Mouse (Mus musculus): Measurements from ENCODE around the gene Gm10324. TPM values are rescaled to one million over a fixed set of nuclear protein-coding genes. Genes with fewer than 3 reads are reported as not detected.
"Not testable (repeated sequence)": the region's sequence is repeated elsewhere in the genome, so short reads cannot be mapped to it uniquely, and the experiment has no call there.

Gm10324 gene
- polyA plus RNA-seq (2012; ENCODE audit: insufficient read depth, insufficient read length, low replicate concordance, missing spikeins) = not detected in 2 replicates

- not testable (repeated sequence) for H3K27ac ChIP-seq (ENCODE audit: insufficient read depth, low read depth, low read length)
- no CpG with 5 or more reads among the region's 2 CpGs for WGBS
Measured at GRCm38 (mm10) chr13:66119247-66119646, at the start of gene Gm10324. Gene Gm10324, plus strand, starts transcription at chr13:66119547.

More at GRCm38 (mm10) chr13:66119247-66119646, at the start of gene Gm10324:
- H3K4me1 ChIP-seq (ENCODE audit: control insufficient read depth, insufficient read depth, low read length); H3K4me3 ChIP-seq (ENCODE audit: insufficient read depth, low read depth, low read length): not testable (repeated sequence)

Other genes with a start within 250 kb of the Gm10324 start
- gene Gm10772, start 108.0 kb downstream of the Gm10324 start, polyA plus RNA-seq (2012; ENCODE audit: insufficient read depth, insufficient read length, low replicate concordance, missing spikeins) = not detected in 2 replicates

All from olfactory bulb, adult 2 months (tissue).